Mouse (Mus musculus): ENCODE results near the gene Map2. TPM values are rescaled to one million over a fixed set of nuclear protein-coding genes. Genes with fewer than 3 reads are reported as not detected.
A peak's percentile ranks its signal among the peaks of the same experiment; 100 is the strongest.

The Map2 gene
- polyA plus RNA-seq (2012; fragmentation: generic; extraction: Trizol) = 2.4 TPM

- TF ChIP-seq REST (IDR thresholded peaks at IDR 0.05; ENCODE audit: insufficient read depth, insufficient read length) (peak; percentile 47), MAX (IDR thresholded peaks at IDR 0.05; ENCODE audit: low read depth) (no peak), MYOG (IDR thresholded peaks at IDR 0.05; ENCODE audit: control insufficient read depth in 1 of 3, insufficient read depth in 1 of 3, insufficient read length in 2 of 3, low read depth in 2 of 3) (peak in 1 of 3 experiments; percentile 38), TCF12 (IDR thresholded peaks at IDR 0.05; ENCODE audit: insufficient read depth, poor library complexity, severe bottlenecking) (no peak)
- no peak within 1 kb of the TSS for H3ac ChIP-seq (ENCODE audit: control insufficient read depth, insufficient read length)
- H3K4me2 ChIP-seq (ENCODE audit: low read depth) = peak within 1 kb of the TSS; percentile 72
- H3K27me3 ChIP-seq (ENCODE audit: control insufficient read depth, insufficient read depth, insufficient read length) = no peaks in the 10 kb centered on the region
- no peaks in the 10 kb centered on the region for H3K79me2 ChIP-seq (ENCODE audit: control insufficient read depth, insufficient read depth)
- peak within 1 kb of the TSS; percentile 25 for H3K4me3 ChIP-seq
- no peaks in the 10 kb centered on the region for H3K36me3 ChIP-seq (ENCODE audit: control insufficient read depth, insufficient read depth)
These were observed at the start of gene Map2 for GRCm38 (mm10) chr1:66175041-66175665. TSS of gene Map2 (plus strand) at chr1:66175273.

GRCm38 (mm10) chr1:66133014-66133413 lies 42.1 kb upstream of the Map2 start:
- no peak overlapping the region for H3K4me2 ChIP-seq (ENCODE audit: low read depth)
- no peaks in the 10 kb centered on the region for H3K79me2 ChIP-seq (ENCODE audit: control insufficient read depth, insufficient read depth)
- H3K36me3 ChIP-seq (ENCODE audit: control insufficient read depth, insufficient read depth) = no peaks in the 10 kb centered on the region
- no peak overlapping the region for H3K4me3 ChIP-seq
- TF ChIP-seq SRF (IDR thresholded peaks at IDR 0.05; ENCODE audit: control insufficient read depth, insufficient read length, low read depth) (no peak), POLR2A (IDR thresholded peaks at IDR 0.05; ENCODE audit: insufficient read length, low read depth) (no peak), POLR2AphosphoS2 (IDR thresholded peaks at IDR 0.05; ENCODE audit: insufficient read length, low read depth) (no peak), TCF12 (IDR thresholded peaks at IDR 0.05; ENCODE audit: insufficient read depth, poor library complexity, severe bottlenecking) (no peak), REST (IDR thresholded peaks at IDR 0.05; ENCODE audit: insufficient read depth, insufficient read length) (no peak), MAX (IDR thresholded peaks at IDR 0.05; ENCODE audit: low read depth) (no peak), MYOG (IDR thresholded peaks at IDR 0.05; ENCODE audit: control insufficient read depth in 1 of 3, insufficient read depth in 1 of 3, insufficient read length in 2 of 3, low read depth in 2 of 3) (no peak), CEBPB (IDR thresholded peaks at IDR 0.05; ENCODE audit: insufficient read depth, poor library complexity, severe bottlenecking) (no peak), USF1 (IDR thresholded peaks at IDR 0.05; ENCODE audit: low read depth) (no peak), MYOD1 (IDR thresholded peaks at IDR 0.05; ENCODE audit: control insufficient read depth in 1 of 3, insufficient read length in 2 of 3, low read depth in 2 of 3) (no peak), TCF3 (IDR thresholded peaks at IDR 0.05; ENCODE audit: insufficient read length, low read depth) (no peak), E2F4 (IDR thresholded peaks at IDR 0.05; ENCODE audit: insufficient read depth) (no peak)
- H3K27me3 ChIP-seq (ENCODE audit: control insufficient read depth, insufficient read depth, insufficient read length) = no peaks in the 10 kb centered on the region
- no peak overlapping the region for H3ac ChIP-seq (ENCODE audit: control insufficient read depth, insufficient read length)

- Histone ChIP-seq H3K4me3 (no peak overlapping the region), H3K79me2 (ENCODE audit: control insufficient read depth, insufficient read depth) (no peaks in the 10 kb centered on the region), H3K36me3 (ENCODE audit: control insufficient read depth, insufficient read depth) (no peaks in the 10 kb centered on the region), H3K27me3 (ENCODE audit: control insufficient read depth, insufficient read depth, insufficient read length) (no peaks in the 10 kb centered on the region), H3ac (ENCODE audit: control insufficient read depth, insufficient read length) (no peak overlapping the region), H3K4me2 (ENCODE audit: low read depth) (no peak overlapping the region)
- TF ChIP-seq TCF3 (IDR thresholded peaks at IDR 0.05; ENCODE audit: insufficient read length, low read depth) = no peak
- TF ChIP-seq MAX (IDR thresholded peaks at IDR 0.05; ENCODE audit: low read depth) = no peak
- TF ChIP-seq E2F4 (IDR thresholded peaks at IDR 0.05; ENCODE audit: insufficient read depth) = no peak
- TF ChIP-seq SRF (IDR thresholded peaks at IDR 0.05; ENCODE audit: control insufficient read depth, insufficient read length, low read depth) = no peak
- no peak for TF ChIP-seq REST (IDR thresholded peaks at IDR 0.05; ENCODE audit: insufficient read depth, insufficient read length)
- no peak for TF ChIP-seq CEBPB (IDR thresholded peaks at IDR 0.05; ENCODE audit: insufficient read depth, poor library complexity, severe bottlenecking)
- TF ChIP-seq TCF12 (IDR thresholded peaks at IDR 0.05; ENCODE audit: insufficient read depth, poor library complexity, severe bottlenecking) = no peak
- no peak for TF ChIP-seq MYOD1 (IDR thresholded peaks at IDR 0.05; ENCODE audit: control insufficient read depth in 1 of 3, insufficient read length in 2 of 3, low read depth in 2 of 3)
- TF ChIP-seq MYOG (IDR thresholded peaks at IDR 0.05; ENCODE audit: control insufficient read depth in 1 of 3, insufficient read depth in 1 of 3, insufficient read length in 2 of 3, low read depth in 2 of 3) = no peak
- TF ChIP-seq POLR2A (IDR thresholded peaks at IDR 0.05; ENCODE audit: insufficient read length, low read depth) = no peak
- no peak for TF ChIP-seq POLR2AphosphoS2 (IDR thresholded peaks at IDR 0.05; ENCODE audit: insufficient read length, low read depth)
These were observed 39.7 kb upstream of the Map2 start for GRCm38 (mm10) chr1:66135324-66135723.

GRCm38 (mm10) chr1:66140686-66141085 lies 34.4 kb upstream of the Map2 start:
- Histone ChIP-seq H3K79me2 (ENCODE audit: control insufficient read depth, insufficient read depth) (no peaks in the 10 kb centered on the region), H3K4me3 (no peak overlapping the region), H3K4me2 (ENCODE audit: low read depth) (no peak overlapping the region), H3K27me3 (ENCODE audit: control insufficient read depth, insufficient read depth, insufficient read length) (no peaks in the 10 kb centered on the region), H3ac (ENCODE audit: control insufficient read depth, insufficient read length) (no peak overlapping the region), H3K36me3 (ENCODE audit: control insufficient read depth, insufficient read depth) (no peaks in the 10 kb centered on the region)
- TF ChIP-seq POLR2A (IDR thresholded peaks at IDR 0.05; ENCODE audit: insufficient read length, low read depth) (no peak), MYOG (IDR thresholded peaks at IDR 0.05; ENCODE audit: control insufficient read depth in 1 of 3, insufficient read depth in 1 of 3, insufficient read length in 2 of 3, low read depth in 2 of 3) (no peak), POLR2AphosphoS2 (IDR thresholded peaks at IDR 0.05; ENCODE audit: insufficient read length, low read depth) (no peak), CEBPB (IDR thresholded peaks at IDR 0.05; ENCODE audit: insufficient read depth, poor library complexity, severe bottlenecking) (no peak), MAX (IDR thresholded peaks at IDR 0.05; ENCODE audit: low read depth) (no peak), E2F4 (IDR thresholded peaks at IDR 0.05; ENCODE audit: insufficient read depth) (no peak), USF1 (IDR thresholded peaks at IDR 0.05; ENCODE audit: low read depth) (no peak), MYOD1 (IDR thresholded peaks at IDR 0.05; ENCODE audit: control insufficient read depth in 1 of 3, insufficient read length in 2 of 3, low read depth in 2 of 3) (no peak), REST (IDR thresholded peaks at IDR 0.05; ENCODE audit: insufficient read depth, insufficient read length) (no peak), TCF12 (IDR thresholded peaks at IDR 0.05; ENCODE audit: insufficient read depth, poor library complexity, severe bottlenecking) (no peak), SRF (IDR thresholded peaks at IDR 0.05; ENCODE audit: control insufficient read depth, insufficient read length, low read depth) (no peak), TCF3 (IDR thresholded peaks at IDR 0.05; ENCODE audit: insufficient read length, low read depth) (no peak)
